Mouse (Mus musculus) liver, embryonic 12.5 days (tissue): Measurements from ENCODE around the gene Zup1. TPM values are rescaled to one million over a fixed set of nuclear protein-coding genes. Genes with fewer than 3 reads are reported as not detected.
A peak's percentile ranks its signal among the peaks of the same experiment; 100 is the strongest.
"Not testable (repeated sequence)": the region's sequence is repeated elsewhere in the genome, so short reads cannot be mapped to it uniquely, and the experiment has no call there.

ENCODE experiments used
- ATAC-seq: fragments of 200-750 bp; cut with Nextera tagmentation; 2 replicates; pipeline ENCODE4 v1.8.0; 2017; ENCODE audit warnings: moderate number of reproducible peaks, mild to moderate bottlenecking, moderate library complexity
- H3K27ac ChIP-seq: fragments of 300-500 bp; sonication (generic); 2 replicates; pipeline ENCODE4 v1.5.1; 2016; ENCODE audit warnings: mild to moderate bottlenecking
- H3K27me3 ChIP-seq: fragments of 300-500 bp; sonication (generic); replicated peaks from 2 replicates; pipeline ENCODE4 v1.6.1; 2016; ENCODE audit warnings: mild to moderate bottlenecking, moderate library complexity
- H3K36me3 ChIP-seq: fragments of 300-500 bp; sonication (generic); 2 replicates; pipeline ENCODE4 v1.6.1; 2016; ENCODE audit warnings: mild to moderate bottlenecking, moderate library complexity
- H3K4me1 ChIP-seq: fragments of 300-500 bp; sonication (generic); 2 replicates; pipeline ENCODE4 v1.6.1; 2016
- H3K4me2 ChIP-seq: fragments of 300-500 bp; sonication (generic); 2 replicates; pipeline ENCODE4 v1.6.1; 2016; ENCODE audit warnings: mild to moderate bottlenecking, moderate library complexity
- H3K4me3 ChIP-seq: fragments of 300-500 bp; sonication (generic); 2 replicates; pipeline ENCODE4 v1.5.1; 2016; ENCODE audit warnings: mild to moderate bottlenecking, moderate library complexity
- H3K9ac ChIP-seq: fragments of 300-500 bp; sonication (generic); 2 replicates; pipeline ENCODE4 v1.6.1; 2016; ENCODE audit warnings: mild to moderate bottlenecking, moderate library complexity
- H3K9me3 ChIP-seq: fragments of 300-500 bp; sonication (generic); replicated peaks from 2 replicates; pipeline ENCODE4 v1.6.1; 2016; ENCODE audit warnings: mild to moderate bottlenecking, moderate library complexity
- WGBS: fragments of 180-500 bp; shearing (Covaris S2); methylation state at CpG from one replicate; pipeline ENCODE4 v1.1.7; 2016; ENCODE audit not compliant: insufficient replicate concordance; 5-methylcytosine and 5-hydroxymethylcytosine counted together
- polyA plus RNA-seq: library from polyadenylated mRNA; unstranded; fragments of >200 nt; fragmentation: Nextera tagmentation; extraction: Ambion mirVana; gene quantifications from 2 replicates; pipeline ENCODE4 v1.2.1, GENCODE M21; 2016

The Zup1 gene
- polyA plus RNA-seq, result 9.6 and 10.4 TPM in 2 replicates

- 4% methylated on average over 42 of the region's 42 CpGs for WGBS
- H3K4me1 ChIP-seq, result peaks cover 13% of the 10 kb centered on the region
- peak within 1 kb of the TSS; percentile 84 for H3K9ac ChIP-seq
- H3K27me3 ChIP-seq, result no peaks in the 10 kb centered on the region
- H3K4me2 ChIP-seq, result peak within 1 kb of the TSS; percentile 76
- no peaks in the 10 kb centered on the region for H3K9me3 ChIP-seq
- peaks cover 17% of the 10 kb centered on the region for H3K36me3 ChIP-seq
- peak; percentile 97 for ATAC-seq
- peak within 1 kb of the TSS; percentile 86 for H3K27ac ChIP-seq
- peak within 1 kb of the TSS; percentile 84 for H3K4me3 ChIP-seq
These were observed at the start of gene Zup1 for GRCm38 (mm10) chr10:33950803-33951583. Gene Zup1 (minus strand): TSS chr10:33951269.

GRCm38 (mm10) chr10:33998397-33998796, 47.3 kb upstream of the Zup1 start:
- Histone ChIP-seq H3K27me3 (no peaks in the 10 kb centered on the region), H3K27ac (no peak overlapping the region), H3K9me3 (no peaks in the 10 kb centered on the region), H3K36me3 (peaks cover 85% of the 10 kb centered on the region), H3K4me3 (no peak overlapping the region), H3K9ac (no peak overlapping the region), H3K4me2 (no peak overlapping the region), H3K4me1 (peaks cover 9% of the 10 kb centered on the region)
- peak; percentile 32; the same call in 1 of the 2 replicates for ATAC-seq

GRCm38 (mm10) chr10:33996686-33997085, 45.6 kb upstream of the Zup1 start:
- H3K27me3 ChIP-seq, H3K27ac ChIP-seq, ATAC-seq, H3K9me3 ChIP-seq, H3K4me3 ChIP-seq, H3K4me1 ChIP-seq, H3K4me2 ChIP-seq, H3K9ac ChIP-seq: not testable (repeated sequence)
- H3K36me3 ChIP-seq, result peaks cover 85% of the 10 kb centered on the region
- WGBS, result 90% methylated on average over 6 of the region's 8 CpGs

GRCm38 (mm10) chr10:33986771-33987170, 35.7 kb upstream of the Zup1 start:
- ATAC-seq, result peak; percentile 60
- Histone ChIP-seq H3K27ac (no peak overlapping the region), H3K4me3 (no peak overlapping the region), H3K9ac (no peak overlapping the region), H3K27me3 (no peaks in the 10 kb centered on the region), H3K4me1 (no peaks in the 10 kb centered on the region), H3K9me3 (no peaks in the 10 kb centered on the region), H3K4me2 (no peak overlapping the region), H3K36me3 (peaks cover 6% of the 10 kb centered on the region; the same call in 1 of the 2 replicates)
- 13% methylated on average over 4 of the region's 4 CpGs for WGBS

- ATAC-seq, result no peak
- WGBS, result 79% methylated on average over 7 of the region's 7 CpGs
These were observed 23.9 kb upstream of the Zup1 start for GRCm38 (mm10) chr10:33974781-33975494.

GRCm38 (mm10) chr10:33952509-33952908, 1.4 kb upstream of the Zup1 start:
- H3K4me2 ChIP-seq, result no peak overlapping the region
- 77% methylated on average over 3 of the region's 3 CpGs for WGBS

More at GRCm38 (mm10) chr10:33974781-33975494, 23.9 kb upstream of the Zup1 start:
- H3K36me3 ChIP-seq, result no peaks in the 10 kb centered on the region
- H3K27ac ChIP-seq, result no peak overlapping the region
- H3K9me3 ChIP-seq, result peaks cover 9% of the 10 kb centered on the region
- no peak overlapping the region for H3K9ac ChIP-seq
- no peak overlapping the region for H3K4me2 ChIP-seq
- H3K27me3 ChIP-seq, result no peaks in the 10 kb centered on the region
- no peak overlapping the region for H3K4me3 ChIP-seq
- H3K4me1 ChIP-seq, result no peaks in the 10 kb centered on the region

GRCm38 (mm10) chr10:33946336-33946735, 4.7 kb downstream of the Zup1 start:
- Histone ChIP-seq H3K9ac (no peak overlapping the region), H3K36me3 (peaks cover 56% of the 10 kb centered on the region), H3K4me1 (peaks cover 16% of the 10 kb centered on the region), H3K4me2 (no peak overlapping the region), H3K27me3 (no peaks in the 10 kb centered on the region), H3K27ac (no peak overlapping the region), H3K9me3 (no peaks in the 10 kb centered on the region), H3K4me3 (no peak overlapping the region)
- 80% methylated on average over 2 of the region's 2 CpGs for WGBS
- no peak for ATAC-seq

More at GRCm38 (mm10) chr10:33952509-33952908, 1.4 kb upstream of the Zup1 start:
- Histone ChIP-seq H3K36me3 (peaks cover 14% of the 10 kb centered on the region), H3K4me1 (peaks cover 13% of the 10 kb centered on the region), H3K27ac (no peak overlapping the region), H3K27me3 (no peaks in the 10 kb centered on the region), H3K9me3 (no peaks in the 10 kb centered on the region), H3K9ac (no peak overlapping the region), H3K4me3 (no peak overlapping the region)
- no peak for ATAC-seq

- Histone ChIP-seq H3K4me2 (no peak overlapping the region), H3K9me3 (no peaks in the 10 kb centered on the region), H3K27me3 (no peaks in the 10 kb centered on the region), H3K4me3 (no peak overlapping the region), H3K9ac (no peak overlapping the region), H3K36me3 (peaks cover 65% of the 10 kb centered on the region), H3K4me1 (peaks cover 16% of the 10 kb centered on the region), H3K27ac (no peak overlapping the region)
- ATAC-seq, result no peak
- 70% methylated on average over 3 of the region's 3 CpGs for WGBS
These were observed 5.7 kb downstream of the Zup1 start for GRCm38 (mm10) chr10:33945390-33945789.

- H3K27me3 ChIP-seq, result no peaks in the 10 kb centered on the region
- H3K9me3 ChIP-seq, result no peaks in the 10 kb centered on the region
- no peak for ATAC-seq
- no peak overlapping the region for H3K4me2 ChIP-seq
- H3K4me3 ChIP-seq, result no peak overlapping the region
- peaks cover 1% of the 10 kb centered on the region; the same call in 1 of the 2 replicates for H3K4me1 ChIP-seq
- no peak overlapping the region for H3K9ac ChIP-seq
- no peak overlapping the region for H3K27ac ChIP-seq
- H3K36me3 ChIP-seq, result peaks cover 85% of the 10 kb centered on the region
These were observed 10.4 kb downstream of the Zup1 start for GRCm38 (mm10) chr10:33940702-33941101.

GRCm38 (mm10) chr10:33905489-33905888, 45.6 kb downstream of the Zup1 start:
- Histone ChIP-seq H3K36me3 (no peaks in the 10 kb centered on the region), H3K27me3 (no peaks in the 10 kb centered on the region), H3K9ac (no peak overlapping the region), H3K4me3 (no peak overlapping the region; the same call in 1 of the 2 replicates), H3K4me1 (peaks cover 6% of the 10 kb centered on the region; the same call in 1 of the 2 replicates), H3K9me3 (no peaks in the 10 kb centered on the region), H3K4me2 (peak overlapping the region; percentile 57), H3K27ac (no peak overlapping the region)
- 7% methylated on average over 6 of the region's 6 CpGs for WGBS
- no peak for ATAC-seq

- Histone ChIP-seq H3K36me3 (no peaks in the 10 kb centered on the region), H3K4me1 (peaks cover 6% of the 10 kb centered on the region; the same call in 1 of the 2 replicates), H3K4me3 (peak within 1 kb of the TSS; percentile 39), H3K27ac (no peak within 1 kb of the TSS), H3K4me2 (peak within 1 kb of the TSS; percentile 57), H3K9ac (no peak within 1 kb of the TSS), H3K9me3 (no peaks in the 10 kb centered on the region), H3K27me3 (no peaks in the 10 kb centered on the region)
- ATAC-seq, result 0 out of 2 replicates have a peak, but pooled peaks have one; percentile 21
- WGBS, result 7% methylated on average over 17 of the region's 17 CpGs
These were observed 46.3 kb downstream of the Zup1 start, which contains the start of gene Rsph4a for GRCm38 (mm10) chr10:33904530-33905481. Gene Rsph4a (plus strand): TSS chr10:33905111.
